Mouse (Mus musculus) hindbrain, embryonic 11.5 days (tissue): ENCODE data around the gene Flt3l. TPM values are rescaled to one million over a fixed set of nuclear protein-coding genes. Genes with fewer than 3 reads are reported as not detected.
"Not testable (repeated sequence)": the region's sequence is repeated elsewhere in the genome, so short reads cannot be mapped to it uniquely, and the experiment has no call there.

Experiments used
- ATAC-seq: fragments of 200-750 bp; cut with Nextera tagmentation; 2 replicates; pipeline ENCODE4 v1.8.0; 2017; ENCODE audit warnings: mild to moderate bottlenecking, moderate TSS enrichment, moderate library complexity; ENCODE audit not compliant: low FRiP score
- DNase-seq: peaks from one replicate; pipeline ENCODE4 v3.0.0-alpha.2; 2015; ENCODE audit warnings: low spot score
- H3K27ac ChIP-seq: fragments of 300-500 bp; sonication (generic); 2 replicates; pipeline ENCODE4 v1.5.1; 2014; ENCODE audit warnings: mild to moderate bottlenecking, low read depth, low read length
- H3K27me3 ChIP-seq: fragments of 300-500 bp; sonication (generic); 2 replicates; pipeline ENCODE4 v1.6.1; 2014; ENCODE audit warnings: mild to moderate bottlenecking, low read length, moderate library complexity, mixed read lengths; ENCODE audit not compliant: control insufficient read depth, insufficient read depth
- H3K36me3 ChIP-seq: fragments of 300-500 bp; sonication (generic); 2 replicates; pipeline ENCODE4 v1.6.1; 2014; ENCODE audit warnings: mild to moderate bottlenecking, low read length, moderate library complexity, mixed read lengths; ENCODE audit not compliant: control insufficient read depth, insufficient read depth
- H3K4me1 ChIP-seq: fragments of 300-500 bp; sonication (generic); replicated peaks from 2 replicates; pipeline ENCODE4 v1.6.1; 2014; ENCODE audit warnings: low read length, mixed read lengths; ENCODE audit not compliant: control insufficient read depth, insufficient read depth
- H3K4me2 ChIP-seq: fragments of 300-500 bp; sonication (generic); replicated peaks from 2 replicates; pipeline ENCODE4 v1.6.1; 2014; ENCODE audit warnings: mild to moderate bottlenecking, low read depth, low read length
- H3K4me3 ChIP-seq: fragments of 300-500 bp; sonication (generic); 2 replicates; pipeline ENCODE4 v1.5.1; 2014; ENCODE audit warnings: low read depth, low read length
- H3K9ac ChIP-seq: fragments of 300-500 bp; sonication (generic); 2 replicates; pipeline ENCODE4 v1.6.1; 2014; ENCODE audit warnings: low read depth, low read length
- H3K9me3 ChIP-seq: fragments of 300-500 bp; sonication (generic); 2 replicates; pipeline ENCODE4 v1.6.1; 2016; ENCODE audit warnings: low read length; ENCODE audit not compliant: control insufficient read depth
- whole genome bisulfite sequencing: fragments of 180-500 bp; shearing (Covaris S2); extraction: QIAGEN DNeasy Blood & Tissue Kit; methylation state at CpG from one replicate; pipeline ENCODE4 v1.1.7; 2014; 5-methylcytosine and 5-hydroxymethylcytosine counted together
- polyA plus RNA-seq: library from polyadenylated mRNA; unstranded; fragments of >200 nt; fragmentation: Nextera tagmentation; extraction: Ambion mirVana; gene quantifications from 2 replicates; pipeline ENCODE4 v1.2.1, GENCODE M21; 2014

The Flt3l gene
- polyA plus RNA-seq, 1 experiment from 2014 or later, result 1.5 TPM

DNA sequence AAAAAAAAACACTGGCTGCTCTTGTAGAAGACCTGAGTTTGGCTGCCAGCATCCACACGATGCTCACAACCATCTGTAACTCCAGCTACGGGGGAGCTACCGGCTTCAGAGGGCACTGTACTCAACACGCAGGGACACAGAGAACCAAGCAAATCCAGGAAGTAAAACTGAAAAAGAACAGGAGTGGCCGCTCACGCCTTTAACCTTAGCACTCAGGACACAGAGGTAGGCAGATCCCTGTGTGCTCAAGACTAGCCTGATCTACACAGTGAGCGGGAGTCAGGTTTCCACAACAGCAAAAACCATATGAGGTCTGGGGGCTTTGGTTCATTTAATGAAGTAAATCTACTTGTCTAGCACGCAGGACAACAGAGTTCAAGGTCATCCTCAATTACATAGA lies 30.7 kb downstream of the Flt3l start:
- 78% methylated on average over 8 of the region's 8 CpGs for WGBS
- Histone ChIP-seq H3K4me2 (no peak overlapping the region), H3K4me3 (no peak overlapping the region), H3K27me3 (no peaks in the 10 kb centered on the region), H3K36me3 (no peaks in the 10 kb centered on the region), H3K9ac (no peak overlapping the region), H3K27ac (no peak overlapping the region), H3K9me3 (no peaks in the 10 kb centered on the region), H3K4me1 (no peaks in the 10 kb centered on the region)
- ATAC-seq (no peak), DNase-seq (no peak)

GRCm38 (mm10) chr7:45104941-45105340 lies 31.3 kb downstream of the Flt3l start:
- H3K9ac ChIP-seq, result no peak overlapping the region
- H3K27me3 ChIP-seq, result no peaks in the 10 kb centered on the region
- H3K9me3 ChIP-seq, result no peaks in the 10 kb centered on the region
- 84% methylated on average over 5 of the region's 5 CpGs for WGBS
- no peak for ATAC-seq
- no peak overlapping the region for H3K27ac ChIP-seq
- H3K4me2 ChIP-seq, result no peak overlapping the region
- DNase-seq, result no peak
- H3K4me1 ChIP-seq, result no peaks in the 10 kb centered on the region
- H3K36me3 ChIP-seq, result no peaks in the 10 kb centered on the region
- H3K4me3 ChIP-seq, result no peak overlapping the region

- no peak within 1 kb of the TSS for H3K4me3 ChIP-seq
- H3K27ac ChIP-seq, result no peak within 1 kb of the TSS
- no peaks in the 10 kb centered on the region for H3K9me3 ChIP-seq
- H3K36me3 ChIP-seq, result no peaks in the 10 kb centered on the region
- no peaks in the 10 kb centered on the region for H3K4me1 ChIP-seq
- no peak within 1 kb of the TSS for H3K9ac ChIP-seq
- DNase-seq (no peak), ATAC-seq (no peak)
- H3K4me2 ChIP-seq, result no peak within 1 kb of the TSS
- H3K27me3 ChIP-seq, result no peaks in the 10 kb centered on the region
- WGBS, result 81% methylated on average over 7 of the region's 7 CpGs
These were observed 32.5 kb downstream of the Flt3l start, which contains the start of gene Fcgrt for GRCm38 (mm10) chr7:45103652-45104180. Gene Fcgrt (minus strand): TSS chr7:45103851.

GRCm38 (mm10) chr7:45102940-45103585 lies 33.2 kb downstream of the Flt3l start:
- Histone ChIP-seq H3K4me2 (no peak overlapping the region), H3K9me3 (no peaks in the 10 kb centered on the region), H3K27me3 (no peaks in the 10 kb centered on the region), H3K36me3 (no peaks in the 10 kb centered on the region), H3K4me1 (no peaks in the 10 kb centered on the region), H3K4me3 (no peak overlapping the region), H3K9ac (no peak overlapping the region), H3K27ac (no peak overlapping the region)
- ATAC-seq, result no peak
- WGBS, result 78% methylated on average over 9 of the region's 9 CpGs
- no peak for DNase-seq

DNA sequence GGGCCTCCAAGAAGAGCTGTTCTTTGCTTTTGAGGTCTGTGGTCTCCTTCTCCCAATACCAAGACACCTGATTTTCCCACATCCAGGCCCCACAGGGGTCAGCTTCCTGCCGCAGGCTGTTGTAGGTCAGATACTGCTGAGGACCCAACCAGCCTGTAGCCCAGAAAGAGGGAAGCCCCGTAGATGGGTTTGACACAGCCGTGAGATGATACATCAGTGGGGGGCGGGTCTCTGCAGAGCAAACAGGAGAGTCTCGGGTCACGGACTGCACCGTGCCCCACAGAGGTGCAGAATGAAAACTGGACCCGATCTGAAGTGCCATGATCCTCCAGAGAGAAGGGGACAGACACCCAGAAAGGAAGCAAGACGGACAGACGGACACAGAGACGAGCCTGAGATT lies 33.8 kb downstream of the Flt3l start:
- Histone ChIP-seq H3K9me3 (no peaks in the 10 kb centered on the region), H3K4me3 (no peak overlapping the region), H3K4me2 (no peak overlapping the region), H3K4me1 (no peaks in the 10 kb centered on the region), H3K27me3 (no peaks in the 10 kb centered on the region), H3K9ac (no peak overlapping the region), H3K36me3 (no peaks in the 10 kb centered on the region), H3K27ac (no peak overlapping the region)
- DNase-seq, result no peak
- 89% methylated on average over 11 of the region's 11 CpGs for WGBS
- ATAC-seq, result no peak

GRCm38 (mm10) chr7:45100046-45100445 lies 36.2 kb downstream of the Flt3l start:
- no peaks in the 10 kb centered on the region for H3K36me3 ChIP-seq
- DNase-seq, result no peak
- ATAC-seq, result no peak
- no peak overlapping the region for H3K9ac ChIP-seq
- WGBS, result 95% methylated on average over 6 of the region's 6 CpGs
- H3K4me3 ChIP-seq, result no peak overlapping the region
- H3K9me3 ChIP-seq, result no peaks in the 10 kb centered on the region
- H3K27me3 ChIP-seq, result no peaks in the 10 kb centered on the region
- no peak overlapping the region for H3K27ac ChIP-seq
- no peak overlapping the region for H3K4me2 ChIP-seq
- H3K4me1 ChIP-seq, result no peaks in the 10 kb centered on the region

- DNase-seq (no peak), ATAC-seq (no peak)
- no peak overlapping the region for H3K4me2 ChIP-seq
- H3K9me3 ChIP-seq, result no peaks in the 10 kb centered on the region
- H3K27ac ChIP-seq, result no peak overlapping the region
- no peaks in the 10 kb centered on the region for H3K27me3 ChIP-seq
- no peaks in the 10 kb centered on the region for H3K4me1 ChIP-seq
- H3K36me3 ChIP-seq, result no peaks in the 10 kb centered on the region
- no peak overlapping the region for H3K9ac ChIP-seq
- H3K4me3 ChIP-seq, result no peak overlapping the region
- 91% methylated on average over 8 of the region's 8 CpGs for WGBS
These were observed 37.5 kb downstream of the Flt3l start for GRCm38 (mm10) chr7:45098541-45099240.

- ATAC-seq, result no peak
These were observed 38.8 kb downstream of the Flt3l start for GRCm38 (mm10) chr7:45097479-45097878.

GRCm38 (mm10) chr7:45095965-45096364 lies 40.3 kb downstream of the Flt3l start:
- not testable (repeated sequence) for H3K27me3 ChIP-seq, H3K9me3 ChIP-seq, H3K36me3 ChIP-seq, DNase-seq, H3K4me3 ChIP-seq, H3K27ac ChIP-seq, H3K4me1 ChIP-seq, ATAC-seq, H3K9ac ChIP-seq, H3K4me2 ChIP-seq
- WGBS, result 93% methylated on average over 14 of the region's 14 CpGs

More at GRCm38 (mm10) chr7:45097479-45097878, 38.8 kb downstream of the Flt3l start:
- WGBS, result 71% methylated on average over 6 of the region's 6 CpGs
- Histone ChIP-seq H3K36me3 (no peaks in the 10 kb centered on the region), H3K4me2 (no peak overlapping the region), H3K4me3 (no peak overlapping the region), H3K4me1 (no peaks in the 10 kb centered on the region), H3K9me3 (no peaks in the 10 kb centered on the region), H3K9ac (no peak overlapping the region), H3K27ac (no peak overlapping the region), H3K27me3 (no peaks in the 10 kb centered on the region)
- no peak for DNase-seq
